Mouse (Mus musculus) inflammation-experienced regulatory T-cells, adult 6 months (primary cell): ENCODE measurements around the gene Tas1r2. TPM values are rescaled to one million over a fixed set of nuclear protein-coding genes. Genes with fewer than 3 reads are reported as not detected.
A peak's percentile ranks its signal among the peaks of the same experiment; 100 is the strongest.

ENCODE experiments used
- ATAC-seq: one replicate; pipeline ENCODE4 v1.8.0; 2017
- polyA plus RNA-seq, 3 experiments: library from polyadenylated mRNA; unstranded; fragments of 100-300 nt; shearing (Covaris generic); gene quantifications; one replicate each; pipeline ENCODE4 v1.2.1; 2017

Tas1r2 gene
- polyA plus RNA-seq: not detected

DNA sequence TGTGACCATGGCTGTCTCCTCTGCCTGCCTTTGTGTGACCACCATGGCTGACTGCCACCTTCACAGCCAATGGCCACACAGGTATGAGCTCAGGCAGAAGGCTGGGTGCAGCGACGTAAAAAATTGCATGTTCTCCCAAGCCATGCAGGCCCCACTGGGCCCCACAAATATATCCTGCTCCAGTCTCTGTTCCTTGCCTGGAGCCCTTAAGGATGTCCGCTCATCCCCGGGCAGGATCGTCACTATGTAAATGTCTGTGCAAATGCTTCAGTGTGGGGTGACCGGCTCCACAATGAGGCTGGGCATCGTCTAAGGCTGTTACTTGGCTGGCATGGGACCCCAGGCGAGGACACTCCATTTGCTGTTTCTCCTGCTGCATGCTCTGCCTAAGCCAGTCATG, at the start of gene Tas1r2:
Gene Tas1r2 (plus strand): TSS at position 301 of the 400 bp plus-strand sequence.
- ATAC-seq: no peak

DNA sequence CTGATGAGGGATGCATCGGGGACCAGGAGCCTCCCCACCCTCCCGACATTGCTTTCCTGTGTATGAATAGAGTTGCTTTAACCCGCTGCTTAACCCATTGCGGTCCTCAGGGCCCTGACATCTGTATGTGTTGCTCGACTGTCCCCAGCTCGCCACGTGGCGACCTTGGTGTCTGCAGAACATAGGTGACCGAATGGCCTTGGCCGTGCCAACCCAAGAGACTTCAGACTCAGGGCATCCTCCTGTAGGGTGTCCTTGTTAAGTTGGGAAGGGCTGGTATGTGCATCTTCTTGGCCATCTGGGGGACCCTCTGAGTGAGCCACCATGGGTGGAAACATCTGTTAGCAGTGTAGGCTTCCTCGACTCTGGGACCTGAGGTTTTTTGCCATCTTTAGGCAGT, 48.1 kb upstream of the Tas1r2 start:
- no peak for ATAC-seq

DNA sequence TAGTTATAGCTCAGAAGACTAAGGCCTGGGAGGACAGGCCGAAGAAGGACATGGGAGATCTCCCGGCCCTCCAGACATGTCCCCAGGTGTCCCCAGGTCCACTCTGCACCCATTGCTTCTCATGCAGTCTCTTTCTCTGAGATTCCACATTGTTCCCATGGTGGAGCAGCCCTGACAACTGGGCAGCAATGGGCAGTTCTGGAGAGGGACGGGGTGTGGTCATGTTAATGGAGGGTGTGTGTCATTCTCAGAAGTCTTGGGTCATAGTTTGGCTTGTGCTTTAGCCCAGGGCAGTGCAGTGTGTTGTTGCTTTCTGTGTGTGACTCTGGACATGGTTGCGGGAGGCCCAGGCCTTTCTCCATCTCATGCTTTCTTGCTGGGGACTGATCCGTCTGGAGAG, 46.6 kb upstream of the Tas1r2 start:
- no peak for ATAC-seq

DNA sequence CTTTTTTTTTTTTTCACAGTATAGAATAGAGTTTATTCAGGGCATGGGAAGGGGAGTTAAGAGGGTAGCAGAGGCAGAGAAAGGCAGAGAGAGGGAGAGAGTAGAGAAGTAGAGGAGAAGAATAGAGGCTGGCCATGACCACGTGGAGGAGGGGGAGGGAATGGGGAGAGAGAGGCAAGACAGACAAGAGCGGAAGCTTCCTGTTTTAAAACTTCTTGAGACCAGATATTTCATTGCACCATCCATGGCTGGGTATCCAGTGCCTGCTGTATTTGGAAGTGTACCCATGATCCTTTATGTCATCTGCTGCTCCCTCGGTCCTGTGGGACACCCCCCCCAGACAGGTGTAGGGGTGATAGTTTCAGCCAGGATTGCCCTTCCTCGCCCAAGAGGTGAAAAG, 44.4 kb upstream of the Tas1r2 start:
- ATAC-seq: no peak

DNA sequence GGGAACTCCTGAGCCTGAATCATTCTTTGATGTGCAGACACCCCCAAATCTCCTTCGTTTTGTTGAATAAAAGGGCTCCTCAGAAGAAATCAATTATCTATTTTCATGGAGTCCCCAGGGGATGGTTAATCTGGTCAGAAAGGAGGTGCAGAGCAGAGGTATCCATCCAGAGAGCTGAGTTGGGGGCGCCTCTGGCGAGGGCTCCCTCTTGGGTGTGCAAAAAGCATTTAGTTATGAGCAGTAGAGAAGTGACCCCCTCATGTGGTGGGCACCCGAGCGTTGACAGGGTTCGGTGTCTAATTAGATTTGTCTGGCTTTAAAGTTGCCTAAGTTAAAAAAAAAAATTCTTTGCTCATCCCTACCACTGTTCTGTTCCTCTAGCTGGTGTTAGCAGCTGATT, 42.4 kb upstream of the Tas1r2 start:
- ATAC-seq: no peak

DNA sequence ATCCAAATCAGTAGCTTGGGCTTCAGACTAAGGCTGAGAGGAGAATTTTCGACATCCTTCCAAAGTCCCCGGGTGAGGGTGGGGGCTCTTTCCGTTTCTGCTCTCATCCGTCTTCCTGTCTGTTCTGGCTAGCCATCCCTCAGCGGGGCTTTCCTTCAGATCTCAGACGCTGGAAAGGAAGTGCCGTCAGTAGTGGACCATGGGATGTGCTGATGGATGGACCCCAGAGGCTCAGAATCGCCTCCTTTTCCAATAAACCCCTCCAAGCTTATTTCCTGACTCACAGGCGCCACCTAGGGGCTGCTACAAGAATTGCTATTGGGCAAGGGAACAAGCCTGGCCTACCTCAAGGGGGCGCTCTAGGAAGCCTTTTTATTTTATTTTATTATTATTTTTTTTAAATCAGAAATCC, 41.8 kb upstream of the Tas1r2 start:
- peak; percentile 88 for ATAC-seq

DNA sequence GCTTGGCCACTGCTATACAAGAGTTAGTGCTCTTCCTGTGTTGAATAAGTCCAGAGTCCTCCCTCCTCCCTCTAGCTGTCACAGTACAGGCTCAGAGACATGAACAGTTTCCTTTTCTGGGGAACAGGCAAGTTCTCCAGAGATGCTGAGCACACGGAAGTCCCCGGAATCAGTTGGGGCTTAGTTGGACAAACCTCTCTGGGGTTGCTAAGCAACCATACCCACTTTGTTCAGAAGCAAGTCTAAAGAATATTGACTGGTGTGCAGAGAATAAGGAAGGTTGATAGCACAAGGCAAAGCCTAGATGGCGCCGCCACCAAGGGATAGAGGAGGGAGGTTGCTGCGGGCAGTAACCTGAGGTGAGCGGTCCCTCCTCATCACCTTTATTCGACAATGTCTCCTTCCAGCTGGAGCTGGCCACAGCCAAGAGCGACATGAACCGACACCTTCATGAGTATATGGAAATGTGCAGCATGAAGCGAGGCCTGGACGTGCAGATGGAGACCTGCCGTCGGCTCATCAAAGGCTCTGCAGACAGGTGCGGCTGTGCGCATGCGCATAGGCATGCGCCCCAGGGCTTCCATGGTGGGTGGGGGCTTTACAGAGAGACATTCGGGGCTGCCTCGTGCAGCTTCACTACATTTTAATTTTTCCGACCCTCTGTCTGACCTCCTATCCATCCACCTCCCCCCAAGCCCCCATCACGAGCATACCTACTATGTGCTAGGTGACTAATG, 38.6 kb upstream of the Tas1r2 start:
- ATAC-seq: no peak

DNA sequence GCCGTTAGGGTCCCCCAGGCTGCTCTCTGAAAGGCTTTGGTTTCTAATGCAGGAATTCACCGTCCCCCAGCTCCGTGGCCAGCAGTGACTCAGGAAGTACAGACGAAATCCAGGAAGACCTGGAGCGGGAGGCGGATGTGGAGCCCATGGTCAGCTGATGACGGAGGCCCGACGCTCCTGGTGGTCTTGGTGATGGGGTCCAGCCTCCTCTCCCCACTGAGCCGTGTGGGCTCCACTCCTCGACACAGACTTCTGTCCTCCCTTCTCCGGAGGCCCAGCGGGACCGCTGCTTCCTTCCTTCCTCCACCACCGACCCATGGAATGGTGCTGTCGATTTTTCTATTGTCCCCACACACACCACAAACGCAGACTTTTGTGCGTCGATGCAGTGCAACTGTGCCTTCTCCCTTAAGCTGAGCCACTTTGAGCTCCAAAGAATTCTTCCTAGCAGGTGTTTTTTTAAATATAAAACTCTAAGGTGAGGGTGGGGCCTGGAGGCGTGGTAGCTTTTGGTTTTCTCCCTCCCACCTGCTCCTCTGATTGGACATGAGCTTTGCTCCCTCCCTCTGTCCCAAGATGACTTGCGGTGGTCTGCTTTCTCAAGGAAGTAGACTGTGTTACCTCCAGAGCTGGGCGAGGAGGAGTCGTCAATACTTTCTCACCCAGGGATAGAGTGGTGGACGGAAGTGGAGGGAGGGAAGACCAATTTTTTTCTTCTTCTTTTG, 36.9 kb upstream of the Tas1r2 start:
- peak; percentile 88 for ATAC-seq

DNA sequence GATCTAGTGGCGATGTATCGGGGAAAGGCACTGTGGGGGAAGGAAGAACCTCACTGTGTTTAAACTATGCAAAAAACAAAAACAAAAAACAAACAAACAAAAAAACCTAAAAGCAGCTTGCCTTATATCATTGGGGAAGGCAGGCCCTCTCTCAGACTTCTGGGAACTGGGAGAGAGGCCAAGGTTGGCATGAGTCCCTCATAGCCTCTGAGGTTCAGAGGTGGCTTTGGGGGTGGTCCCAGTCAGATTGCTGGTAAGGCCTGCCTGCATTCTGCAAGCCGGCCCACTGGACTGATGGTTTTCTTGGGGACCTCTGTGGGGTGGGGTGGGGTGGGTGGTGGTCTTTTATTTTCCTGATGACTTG, 36.4 kb upstream of the Tas1r2 start:
- no peak for ATAC-seq

DNA sequence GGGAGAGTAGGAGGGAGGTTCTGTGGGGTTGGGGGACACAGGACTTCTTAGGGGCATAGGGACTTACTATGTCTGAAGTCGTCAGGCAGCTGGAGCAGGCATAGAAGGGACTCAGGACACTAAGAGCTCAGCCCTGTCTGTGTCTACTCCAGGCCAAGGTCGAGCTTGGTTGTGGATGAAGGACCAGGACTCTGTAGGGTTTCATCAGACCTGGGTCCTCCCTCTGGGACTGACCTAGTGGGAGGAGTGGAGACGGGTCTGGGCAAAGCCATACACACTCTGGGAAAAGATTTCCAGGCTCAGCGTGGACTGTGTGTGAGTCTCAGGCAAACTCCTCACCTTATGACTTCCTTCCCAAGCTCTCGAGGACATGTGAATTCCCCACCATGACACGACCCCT, 33.6 kb upstream of the Tas1r2 start:
- no peak for ATAC-seq

DNA sequence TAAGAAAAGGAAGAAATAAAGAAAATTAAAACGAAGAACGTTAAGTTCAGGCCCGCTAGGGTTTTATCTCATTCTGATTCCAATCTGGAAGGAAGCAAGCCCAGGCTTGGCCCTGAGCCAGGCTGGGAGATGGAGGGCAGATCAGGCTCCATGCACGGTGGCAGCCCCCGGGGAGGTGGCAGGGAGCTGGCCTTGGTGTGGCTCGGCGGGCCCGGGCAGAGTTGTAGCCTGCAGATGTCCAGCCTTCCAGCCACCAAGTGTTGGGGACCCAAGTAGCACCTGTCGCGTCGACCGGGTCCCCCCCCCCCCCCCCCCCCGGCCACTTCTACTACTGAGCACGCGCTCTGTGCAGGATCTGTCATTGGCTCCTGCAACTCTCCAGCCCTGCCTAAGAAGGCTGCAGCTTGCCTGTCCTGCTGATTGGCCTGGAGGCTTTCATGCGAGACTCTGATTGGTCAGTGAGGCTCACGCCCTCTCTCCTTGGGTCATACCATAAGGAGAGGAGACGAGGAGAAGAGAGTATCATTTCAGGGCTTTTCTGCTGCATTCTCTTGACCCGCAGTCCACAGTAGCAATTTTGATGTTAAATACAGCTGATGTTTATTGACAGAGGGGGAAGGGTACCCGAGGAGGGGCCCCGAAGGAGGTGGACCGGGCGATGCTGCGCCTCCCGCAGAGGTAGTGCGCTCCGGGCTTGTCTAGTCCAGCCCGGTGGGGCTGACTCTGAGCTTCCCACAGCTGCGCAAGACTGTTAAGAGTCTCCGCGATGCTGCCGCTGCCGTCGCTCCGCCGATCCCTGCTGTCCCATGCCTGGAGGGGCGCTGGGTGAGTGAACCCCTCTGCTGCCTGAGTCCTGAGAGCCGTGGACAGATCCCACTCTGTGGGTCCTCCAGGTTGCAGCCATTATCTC, 30.7 kb upstream of the Tas1r2 start, which contains the start of gene Aldh4a1:
Gene Aldh4a1 (plus strand): TSS at position 494 of the 910 bp plus-strand sequence.
- peak; percentile 99 for ATAC-seq

DNA sequence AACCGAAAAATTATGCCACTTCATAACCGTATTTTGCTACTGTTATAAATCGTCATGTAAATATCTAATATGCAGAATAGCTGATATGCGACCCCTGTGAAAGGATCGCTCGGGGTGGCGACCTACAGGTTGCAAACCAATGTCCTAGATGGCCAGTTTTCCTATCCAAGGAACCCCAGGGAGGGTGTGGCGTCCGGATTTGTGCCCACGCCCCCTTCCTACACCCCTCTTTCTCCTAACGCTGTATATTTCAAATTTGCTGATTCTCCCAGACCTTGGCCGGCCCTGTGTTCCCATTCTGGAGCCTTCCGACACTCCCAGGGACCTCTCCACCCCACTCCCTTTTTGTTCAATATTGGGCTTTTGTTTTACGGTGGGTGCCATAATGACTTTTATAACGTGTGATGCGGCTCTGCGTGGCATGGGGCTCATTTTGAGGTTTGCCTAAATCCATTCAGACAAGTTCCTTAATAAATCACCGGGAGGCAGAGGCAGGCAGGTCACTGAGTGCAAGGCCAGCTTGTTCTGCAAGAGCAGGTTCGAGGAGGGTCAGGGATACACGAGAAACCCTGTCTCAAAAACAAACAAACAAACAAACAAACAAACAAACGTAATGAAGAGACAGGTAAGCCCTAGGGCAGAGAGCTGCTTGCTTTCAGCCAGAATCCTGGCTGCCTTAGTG, 29.8 kb upstream of the Tas1r2 start:
- ATAC-seq: no peak

DNA sequence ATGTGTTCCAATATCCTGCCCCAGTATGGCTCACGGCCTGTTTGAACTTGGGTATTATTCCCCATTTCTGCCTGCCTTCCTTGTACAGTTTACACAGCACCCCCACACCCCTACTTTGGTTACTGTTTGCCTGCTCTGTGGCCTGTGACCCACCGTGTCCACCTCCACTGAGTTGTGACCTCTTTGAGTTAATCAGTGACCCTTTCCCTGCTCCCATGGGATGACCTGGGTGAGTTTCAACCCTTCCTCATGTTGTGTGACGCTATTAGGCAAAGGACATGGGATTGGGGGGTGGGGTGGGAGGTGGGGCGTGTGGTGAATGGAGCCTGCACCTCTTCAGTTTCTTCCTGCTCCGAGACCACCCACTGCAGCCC, 29.2 kb upstream of the Tas1r2 start:
- ATAC-seq: no peak

DNA sequence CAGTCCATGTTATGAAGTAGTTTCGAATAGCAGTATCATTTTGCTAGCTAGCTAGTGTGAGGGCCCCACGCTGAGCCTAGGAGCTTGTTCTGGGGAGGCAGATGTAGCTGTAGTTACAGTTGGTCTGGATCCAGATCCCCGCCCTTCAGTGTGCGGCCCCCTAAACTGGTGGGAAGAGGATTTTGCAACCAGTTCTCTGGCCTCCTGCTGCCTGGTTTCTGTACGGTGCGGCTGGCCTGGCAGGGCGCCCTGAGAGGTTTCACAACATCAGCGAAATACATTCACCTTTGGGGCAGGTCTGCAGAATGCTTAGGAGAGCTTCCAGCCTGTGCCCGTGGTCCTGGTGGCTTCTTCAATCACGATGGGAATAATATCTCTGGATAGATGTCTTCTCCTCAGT, 28.6 kb upstream of the Tas1r2 start:
- no peak for ATAC-seq

DNA sequence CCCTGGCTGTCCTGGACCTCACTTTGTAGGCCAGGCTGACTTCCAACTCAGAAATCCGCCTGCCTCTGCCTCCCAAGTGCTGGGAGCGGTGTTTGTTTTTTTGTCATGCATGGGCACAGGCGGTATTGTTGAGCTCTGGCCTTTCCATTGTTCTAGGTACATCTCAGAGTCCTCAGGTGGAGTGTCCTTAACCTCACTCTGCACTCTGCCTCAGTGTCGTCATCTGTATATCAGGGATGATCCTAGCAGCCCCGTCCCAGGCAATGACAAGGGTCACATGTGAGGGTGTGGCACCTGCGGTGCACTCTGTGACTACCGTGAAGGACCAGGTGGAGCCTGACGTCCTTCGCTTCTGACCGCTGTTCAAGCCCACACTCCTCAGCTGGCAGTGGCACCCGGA, 26.0 kb upstream of the Tas1r2 start:
- no peak for ATAC-seq

DNA sequence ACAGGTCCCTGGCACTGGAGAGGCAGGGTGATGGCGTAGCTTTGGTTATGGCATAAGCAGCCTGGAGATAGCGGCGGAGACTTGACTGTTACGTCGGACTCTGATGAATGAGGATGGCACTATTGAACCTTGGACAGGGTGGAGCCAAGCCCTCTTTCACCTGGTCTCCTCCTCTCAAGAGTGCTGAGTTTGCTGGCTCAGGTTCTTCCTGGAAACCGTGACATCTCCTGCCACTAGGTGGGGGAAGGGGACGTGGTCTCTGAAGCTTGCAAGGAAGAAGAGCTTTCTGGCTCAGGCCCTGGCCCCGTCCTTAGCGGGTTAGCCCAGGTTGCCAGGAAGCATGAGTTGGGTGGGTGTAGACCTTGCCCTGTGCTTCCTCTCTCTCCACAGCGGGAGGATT, 23.2 kb upstream of the Tas1r2 start:
- ATAC-seq: no peak

DNA sequence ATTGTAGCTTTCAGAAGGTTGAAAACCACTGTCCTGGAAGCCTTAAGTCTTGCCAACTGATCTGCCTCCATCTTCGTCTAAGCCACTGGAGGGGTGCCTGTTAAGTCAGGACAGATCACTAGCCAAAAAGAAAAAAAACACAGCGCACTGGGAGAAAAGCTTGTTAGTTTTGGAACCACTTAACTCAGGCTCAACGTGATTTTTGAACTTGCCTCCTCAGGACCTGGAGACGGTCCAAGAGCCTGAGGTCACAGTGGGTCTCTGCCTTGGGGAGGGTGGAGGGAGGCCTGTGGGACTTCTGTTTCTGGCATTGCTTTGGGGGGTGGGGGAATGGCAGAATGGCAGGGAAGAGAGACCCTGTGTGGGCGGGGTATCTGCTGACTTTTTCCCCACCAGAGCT, 22.2 kb upstream of the Tas1r2 start:
- ATAC-seq: no peak

DNA sequence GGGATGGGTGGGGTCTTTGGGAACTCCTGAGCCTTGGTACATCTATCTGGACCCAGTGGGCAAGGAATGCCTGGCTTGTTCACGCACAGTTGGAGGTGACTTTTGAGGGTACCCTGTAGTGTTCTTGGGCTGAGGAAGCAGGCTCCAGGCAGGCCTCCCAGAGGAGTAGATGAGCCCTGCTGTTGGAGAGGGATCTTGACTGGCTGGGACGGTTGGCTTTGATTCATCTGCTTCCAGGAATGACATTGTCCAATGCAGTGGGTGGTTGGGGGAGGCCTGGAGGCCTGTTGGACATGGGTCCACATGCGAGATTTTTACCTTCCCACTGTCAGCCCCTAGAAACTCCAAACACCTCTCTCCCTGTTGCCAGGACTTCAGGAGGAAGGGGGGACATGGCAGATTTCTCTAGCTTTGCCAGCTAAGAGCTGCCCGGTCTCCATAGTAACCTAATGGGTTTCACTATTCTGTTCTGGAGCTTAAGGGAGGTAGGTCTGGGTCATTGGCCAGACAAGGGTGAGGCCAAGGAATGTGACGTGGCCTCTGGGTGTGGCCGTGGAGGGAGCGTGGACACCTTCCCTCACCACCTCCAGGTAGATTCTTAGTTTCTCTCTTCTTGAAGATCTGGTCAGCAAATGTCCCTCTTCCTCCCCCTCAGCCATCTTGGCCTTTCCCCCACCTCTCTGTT, 21.6 kb upstream of the Tas1r2 start:
- ATAC-seq: no peak

DNA sequence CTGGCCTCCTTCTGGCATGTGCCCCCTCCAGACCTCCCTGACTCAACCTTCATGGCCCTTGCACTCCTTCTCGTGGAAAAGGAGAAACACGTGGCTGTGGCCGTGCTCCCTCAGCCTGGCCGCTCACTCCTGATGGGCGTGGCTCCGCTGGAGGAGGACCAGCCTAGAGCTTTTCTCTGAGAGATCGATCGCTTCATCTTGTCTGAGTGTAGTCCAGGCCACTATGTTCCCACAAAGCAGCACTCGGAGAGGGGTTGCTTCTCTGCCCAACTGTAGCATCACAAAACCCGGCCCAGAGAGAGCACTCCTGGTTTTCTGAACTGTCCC, 21.1 kb upstream of the Tas1r2 start:
- ATAC-seq: no peak

DNA sequence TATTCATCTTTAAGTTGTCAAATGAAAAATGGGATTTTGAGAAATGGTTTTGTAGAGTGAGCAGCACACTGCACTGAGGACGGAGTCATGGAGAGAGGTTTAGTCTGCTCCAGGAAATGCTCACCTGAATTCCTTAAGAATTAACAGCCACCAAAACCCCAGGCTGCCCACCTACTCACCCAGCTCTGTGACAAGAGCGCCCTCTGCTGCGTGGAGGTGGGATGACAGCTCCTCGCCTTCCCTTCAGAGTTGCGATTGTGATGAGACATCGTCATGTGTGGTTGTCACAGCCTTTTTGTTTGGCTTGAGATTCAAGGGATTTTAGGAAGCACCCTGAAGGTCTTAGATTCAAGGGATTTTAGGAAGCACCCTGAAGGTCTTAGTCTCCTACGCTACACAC, 17.0 kb upstream of the Tas1r2 start:
- ATAC-seq: peak; percentile 56

DNA sequence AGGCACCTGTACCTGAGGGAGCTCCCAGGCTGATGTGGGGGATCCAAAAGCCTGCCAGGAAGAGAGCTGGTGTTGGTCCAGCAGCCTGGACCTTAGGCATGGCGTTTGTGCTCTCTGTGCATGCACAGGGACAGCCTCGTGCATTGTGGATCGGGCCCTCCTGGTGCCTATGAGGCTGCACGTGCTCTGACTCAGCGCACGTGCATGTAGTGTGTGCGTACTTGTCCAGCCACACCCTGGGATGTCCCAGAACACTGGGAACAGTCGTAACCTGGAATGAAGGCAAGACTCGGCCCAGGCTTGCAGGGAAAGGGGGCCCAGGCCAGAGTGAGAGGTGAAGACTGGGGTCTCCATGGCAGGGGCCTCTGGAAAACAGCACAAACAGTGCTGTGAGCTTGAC, 15.5 kb upstream of the Tas1r2 start:
- no peak for ATAC-seq

DNA sequence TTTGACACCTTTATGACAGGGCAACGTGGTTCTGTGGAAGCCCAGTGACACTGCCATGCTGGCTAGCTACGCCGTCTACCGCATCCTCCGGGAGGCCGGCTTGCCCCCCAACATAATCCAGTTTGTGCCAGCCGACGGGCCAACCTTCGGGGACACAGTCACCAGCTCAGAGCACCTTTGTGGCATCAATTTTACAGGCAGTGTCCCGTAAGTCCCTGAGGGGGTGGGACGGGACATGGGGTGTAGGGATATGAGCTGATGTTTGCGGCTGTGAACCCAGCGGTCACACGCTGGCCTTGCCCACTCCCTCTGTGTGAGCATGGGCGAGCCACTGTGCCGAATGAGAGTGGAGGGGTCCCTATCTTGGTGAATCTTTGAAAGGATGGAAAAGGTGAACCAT, 15.0 kb upstream of the Tas1r2 start:
- no peak for ATAC-seq
